Mouse (Mus musculus) hindbrain, postnatal 0 days (tissue): ENCODE data around the gene Nme7. TPM values are rescaled to one million over a fixed set of nuclear protein-coding genes. Genes with fewer than 3 reads are reported as not detected.

ENCODE experiments used
- ATAC-seq: fragments of 200-750 bp; cut with Nextera tagmentation; 2 replicates; pipeline ENCODE4 v1.8.0; 2017; ENCODE audit warnings: mild to moderate bottlenecking, moderate TSS enrichment, moderate library complexity
- DNase-seq: peaks from one replicate; pipeline ENCODE4 v3.0.0-alpha.2; 2015; ENCODE audit warnings: low spot score
- H3K27ac ChIP-seq: fragments of 300-500 bp; sonication (generic); 2 replicates; pipeline ENCODE4 v1.5.1; 2014; ENCODE audit warnings: mild to moderate bottlenecking
- H3K27me3 ChIP-seq: fragments of 300-500 bp; sonication (generic); 2 replicates; pipeline ENCODE4 v1.6.1; 2014; ENCODE audit warnings: low read length, mixed read lengths; ENCODE audit not compliant: insufficient read depth
- H3K36me3 ChIP-seq: fragments of 300-500 bp; sonication (generic); 2 replicates; pipeline ENCODE4 v1.6.1; 2014; ENCODE audit warnings: low read length, mixed read lengths; ENCODE audit not compliant: insufficient read depth
- H3K4me1 ChIP-seq: fragments of 300-500 bp; sonication (generic); 2 replicates; pipeline ENCODE4 v1.6.1; 2014; ENCODE audit warnings: antibody characterized with exemption, low read length, mixed read lengths; ENCODE audit not compliant: insufficient read depth
- H3K4me2 ChIP-seq: fragments of 300-500 bp; sonication (generic); 2 replicates; pipeline ENCODE4 v1.6.1; 2014; ENCODE audit warnings: low read depth, mild to moderate bottlenecking, low read length, moderate library complexity, mixed read lengths
- H3K4me3 ChIP-seq: fragments of 300-500 bp; sonication (generic); 2 replicates; pipeline ENCODE4 v1.5.1; 2014; ENCODE audit warnings: low read length
- H3K9ac ChIP-seq: fragments of 300-500 bp; sonication (generic); replicated peaks from 2 replicates; pipeline ENCODE4 v1.6.1; 2014; ENCODE audit warnings: mild to moderate bottlenecking, low read length, moderate library complexity, mixed read lengths
- H3K9me3 ChIP-seq: fragments of 300-500 bp; sonication (generic); 2 replicates; pipeline ENCODE4 v1.6.1; 2016; ENCODE audit warnings: low read length, mixed read lengths
- CTCF ChIP-seq: IDR thresholded peaks from 2 replicates; pipeline ENCODE4 v1.5.1; 2016; ENCODE audit warnings: antibody characterized with exemption, control low read depth, low read depth
- WGBS: fragments of 180-500 bp; shearing (Covaris S2); extraction: QIAGEN DNeasy Blood & Tissue Kit; methylation state at CpG from one replicate; pipeline ENCODE4 v1.1.7; 2014; 5-methylcytosine and 5-hydroxymethylcytosine counted together
- polyA plus RNA-seq: library from polyadenylated mRNA; unstranded; fragments of >200 nt; fragmentation: Nextera tagmentation; extraction: Ambion mirVana; gene quantifications from 2 replicates; pipeline ENCODE4 v1.2.1, GENCODE M21; 2015
- total RNA-seq: library from RNA; depleted of rRNA; stranded (reverse); fragments of >200 nt; gene quantifications from 2 replicates; pipeline ENCODE4 v1.2.3, GENCODE M21; 2014

Gene Nme7
- total and polyA plus RNA-seq, 2 experiments from 2014 or later: 19.7 to 24.8 TPM

DNA sequence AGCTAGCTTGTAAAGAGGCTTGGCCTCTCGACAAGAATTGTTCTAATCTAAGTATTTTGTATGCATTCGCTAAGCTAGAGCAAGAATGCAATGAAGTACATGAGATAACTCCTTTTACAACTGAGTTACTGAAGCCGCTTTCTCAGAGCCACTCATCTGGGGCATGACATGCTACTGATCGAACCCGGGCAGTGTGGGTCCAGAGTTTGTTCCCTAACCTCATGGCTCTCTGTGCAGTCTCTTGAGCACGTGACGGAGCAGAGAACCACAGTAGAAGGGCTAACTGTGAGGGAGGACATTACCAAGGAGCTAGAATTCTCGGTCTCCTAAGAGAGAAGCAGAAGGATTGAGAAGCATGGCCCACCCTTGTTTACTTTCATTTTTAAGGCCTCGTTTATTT, 109.0 kb downstream of the Nme7 start:
- Histone ChIP-seq H3K27ac (no peak overlapping the region), H3K4me1 (no peaks in the 10 kb centered on the region), H3K27me3 (no peaks in the 10 kb centered on the region), H3K36me3 (no peaks in the 10 kb centered on the region), H3K9me3 (no peaks in the 10 kb centered on the region), H3K4me2 (no peak overlapping the region), H3K4me3 (no peak overlapping the region), H3K9ac (no peak overlapping the region)
- ATAC-seq (no peak), DNase-seq (no peak)
- no peak for TF ChIP-seq CTCF
- 95% methylated on average over 9 of the region's 9 CpGs for WGBS

DNA sequence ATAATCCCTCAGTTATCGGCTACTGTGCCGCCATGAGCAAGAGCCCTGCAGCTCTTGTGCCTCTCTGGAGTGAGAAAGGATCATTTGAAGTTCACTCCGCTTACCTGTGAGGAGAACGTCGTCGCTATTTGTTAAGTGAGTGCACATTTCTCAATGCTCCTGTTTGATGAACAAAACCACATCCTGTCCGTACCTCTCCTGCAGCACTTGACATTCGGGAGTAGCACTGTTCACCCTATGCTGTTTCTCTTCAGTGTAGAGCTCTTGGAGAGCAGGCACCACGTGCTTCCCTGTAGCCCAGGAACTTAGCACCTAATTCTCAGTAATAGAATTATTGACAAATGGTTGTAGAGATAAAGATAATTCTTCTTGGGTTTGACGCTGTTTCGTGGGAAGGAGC, 109.7 kb downstream of the Nme7 start:
- Histone ChIP-seq H3K4me3 (no peak overlapping the region), H3K27ac (no peak overlapping the region), H3K9ac (no peak overlapping the region), H3K9me3 (no peaks in the 10 kb centered on the region), H3K4me2 (no peak overlapping the region), H3K4me1 (no peaks in the 10 kb centered on the region), H3K27me3 (no peaks in the 10 kb centered on the region), H3K36me3 (no peaks in the 10 kb centered on the region)
- ATAC-seq: no peak
- no peak for DNase-seq
- no peak for TF ChIP-seq CTCF
- WGBS: 92% methylated on average over 11 of the region's 11 CpGs

DNA sequence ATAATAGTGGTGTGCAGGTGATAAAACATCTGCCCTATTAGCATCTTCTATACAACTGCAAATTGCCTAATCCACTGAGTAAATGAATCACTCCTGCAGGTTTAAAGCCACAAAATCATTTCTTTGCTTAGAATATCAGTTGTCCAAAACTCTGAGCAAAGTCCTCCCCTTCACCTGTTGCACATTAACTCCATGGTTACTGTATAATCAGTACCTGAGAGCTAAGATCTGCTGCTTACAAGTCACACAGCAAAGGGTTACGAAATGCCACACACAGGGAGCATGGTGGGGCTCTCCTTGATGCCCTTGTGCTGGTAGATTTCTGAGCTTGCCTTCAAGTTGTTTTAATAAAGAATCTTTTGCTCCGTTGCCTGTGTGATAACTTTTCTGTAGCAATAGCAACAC, 111.4 kb downstream of the Nme7 start:
- no peak for ATAC-seq
- Histone ChIP-seq H3K4me2 (no peak overlapping the region), H3K9me3 (no peaks in the 10 kb centered on the region), H3K27me3 (no peaks in the 10 kb centered on the region), H3K27ac (no peak overlapping the region), H3K4me3 (no peak overlapping the region), H3K4me1 (no peaks in the 10 kb centered on the region), H3K9ac (no peak overlapping the region), H3K36me3 (no peaks in the 10 kb centered on the region)
- 86% methylated on average over 2 of the region's 2 CpGs for WGBS
- no peak for TF ChIP-seq CTCF
- DNase-seq: no peak

DNA sequence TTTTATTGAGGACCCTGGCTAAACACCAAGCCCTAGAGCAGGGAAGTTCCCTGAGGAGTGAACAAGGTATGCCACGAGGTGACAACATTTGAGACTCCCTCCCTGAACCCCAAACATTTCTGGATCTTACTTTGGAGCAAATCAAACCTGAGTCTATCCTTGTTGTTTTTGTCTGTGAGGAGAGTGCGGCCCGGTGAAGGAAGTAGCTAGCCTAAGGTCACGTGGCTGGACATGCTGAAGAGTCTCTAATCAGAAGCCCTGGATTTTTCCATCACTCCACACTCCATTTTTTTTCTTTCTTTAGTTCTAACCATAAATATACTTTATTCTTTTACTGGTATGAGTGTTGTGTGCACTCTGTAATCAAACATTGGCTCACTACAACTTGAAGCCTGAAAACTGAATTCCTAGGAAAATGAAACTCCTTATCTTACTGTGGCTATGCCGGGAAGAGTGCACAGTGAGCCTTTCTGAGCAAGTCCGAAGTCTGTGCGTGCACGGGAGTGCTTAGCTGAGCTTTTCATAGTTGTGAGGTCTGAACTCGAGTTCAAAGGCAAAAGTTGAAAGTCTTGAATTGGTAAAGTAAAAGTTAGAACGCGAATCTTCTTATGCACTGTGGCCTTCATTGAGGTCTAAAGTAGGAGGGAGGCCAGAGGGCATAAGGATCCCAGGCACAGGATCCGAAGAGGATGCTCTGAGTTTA, 112.9 kb downstream of the Nme7 start:
- no peaks in the 10 kb centered on the region for H3K4me1 ChIP-seq
- H3K9me3 ChIP-seq: no peaks in the 10 kb centered on the region
- ATAC-seq (no peak), DNase-seq (no peak)
- 91% methylated on average over 12 of the region's 12 CpGs for WGBS
- no peak overlapping the region for H3K4me3 ChIP-seq
- H3K4me2 ChIP-seq: no peak overlapping the region
- H3K27me3 ChIP-seq: no peaks in the 10 kb centered on the region
- no peak overlapping the region for H3K9ac ChIP-seq
- no peaks in the 10 kb centered on the region for H3K36me3 ChIP-seq
- no peak overlapping the region for H3K27ac ChIP-seq
- TF ChIP-seq CTCF: no peak

DNA sequence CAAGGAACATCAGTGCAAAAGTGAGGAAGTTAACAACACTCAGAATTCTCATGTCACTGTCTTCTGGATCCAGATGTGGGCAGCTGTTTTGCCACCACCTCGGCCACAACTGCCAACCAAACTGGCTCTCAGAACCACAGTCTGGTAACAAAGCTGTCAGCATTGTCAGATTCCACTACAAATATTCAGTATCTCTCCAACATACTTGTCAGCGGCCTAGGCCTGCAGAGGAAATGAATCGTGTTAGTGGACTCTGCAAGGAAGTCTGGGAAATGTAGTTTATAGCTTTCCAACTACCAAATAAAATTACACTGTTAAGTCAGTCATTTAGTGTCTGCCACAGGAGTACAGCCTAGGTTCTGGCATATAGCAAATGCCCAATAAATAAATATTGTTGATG, 113.7 kb downstream of the Nme7 start:
- Histone ChIP-seq H3K9me3 (no peaks in the 10 kb centered on the region), H3K4me2 (no peak overlapping the region), H3K27ac (no peak overlapping the region), H3K36me3 (no peaks in the 10 kb centered on the region), H3K27me3 (no peaks in the 10 kb centered on the region), H3K4me3 (no peak overlapping the region), H3K9ac (no peak overlapping the region), H3K4me1 (no peaks in the 10 kb centered on the region)
- no peak for DNase-seq
- no peak for ATAC-seq
- 75% methylated on average over 3 of the region's 3 CpGs for WGBS
- TF ChIP-seq CTCF: no peak

DNA sequence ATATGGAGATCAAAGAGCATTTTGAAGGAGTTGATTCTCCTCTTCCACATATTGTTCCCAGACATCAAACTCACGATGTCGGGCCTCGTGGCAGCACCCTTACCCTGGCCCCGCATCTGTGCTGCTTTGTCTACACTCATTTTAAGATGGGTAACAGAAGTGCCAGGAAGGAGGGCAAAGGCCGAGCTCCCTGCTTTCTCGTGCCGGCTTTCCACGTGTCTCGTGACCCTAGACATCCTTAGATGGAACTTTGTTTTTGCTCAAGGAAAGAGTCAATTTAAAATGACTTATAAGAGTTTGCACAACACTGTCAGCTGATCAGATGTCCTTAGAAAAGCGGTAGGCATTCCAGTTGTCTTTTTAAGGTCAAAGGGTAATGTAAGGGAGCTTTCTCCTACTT, 114.4 kb downstream of the Nme7 start:
- Histone ChIP-seq H3K27me3 (no peaks in the 10 kb centered on the region), H3K4me2 (no peak overlapping the region), H3K4me3 (no peak overlapping the region), H3K27ac (no peak overlapping the region), H3K4me1 (no peaks in the 10 kb centered on the region), H3K9ac (no peak overlapping the region), H3K36me3 (no peaks in the 10 kb centered on the region), H3K9me3 (no peaks in the 10 kb centered on the region)
- ATAC-seq (no peak), DNase-seq (no peak)
- no peak for TF ChIP-seq CTCF
- WGBS: 81% methylated on average over 10 of the region's 10 CpGs

DNA sequence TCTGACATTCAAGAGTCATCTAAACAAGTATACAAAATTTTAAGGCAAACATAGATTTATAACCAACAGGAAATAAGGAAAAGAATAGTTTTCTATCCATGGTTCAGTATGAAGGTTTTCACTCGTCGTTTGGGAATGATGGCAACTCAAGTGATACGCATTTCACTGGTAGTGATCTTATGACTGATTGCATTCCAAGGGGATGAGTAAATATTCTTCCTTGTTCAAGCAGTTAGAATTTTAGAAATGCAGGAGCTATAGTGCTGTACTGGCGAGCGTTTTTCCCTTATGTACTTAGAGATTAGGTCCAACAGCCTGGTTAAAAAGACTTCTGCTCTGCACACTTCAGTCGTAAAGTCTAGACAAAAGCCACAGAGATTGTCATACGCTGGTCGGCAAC, 115.5 kb downstream of the Nme7 start:
- 91% methylated on average over 8 of the region's 8 CpGs for WGBS

More for the DNA sequence above, 115.5 kb downstream of the Nme7 start:
- Histone ChIP-seq H3K9ac (no peak overlapping the region), H3K27ac (no peak overlapping the region), H3K4me1 (no peaks in the 10 kb centered on the region), H3K27me3 (no peaks in the 10 kb centered on the region), H3K9me3 (no peaks in the 10 kb centered on the region), H3K4me3 (no peak overlapping the region), H3K4me2 (no peak overlapping the region), H3K36me3 (no peaks in the 10 kb centered on the region)
- no peak for DNase-seq
- ATAC-seq: no peak
- TF ChIP-seq CTCF: no peak
